Mouse (Mus musculus) embryo, embryonic 11.5 days (tissue): ENCODE results near the gene Pim3.
A peak's percentile ranks its signal among the peaks of the same experiment; 100 is the strongest.

Experiments
- DNase-seq: peaks from one replicate; pipeline ENCODE4 v3.0.0-alpha.2; 2012; ENCODE audit warnings: low read depth, low spot score

The Pim3 gene

GRCm38 (mm10) chr15:88881253-88882044 lies 19.5 kb downstream of the Pim3 start:
- no peak for DNase-seq

- no peak for DNase-seq
Observed at GRCm38 (mm10) chr15:88882851-88883250, 20.9 kb downstream of the Pim3 start.

- no peak for DNase-seq
Observed at GRCm38 (mm10) chr15:88883342-88883741, 21.4 kb downstream of the Pim3 start.

GRCm38 (mm10) chr15:88885376-88885775 lies 23.4 kb downstream of the Pim3 start:
- DNase-seq = no peak

GRCm38 (mm10) chr15:88889032-88889431 lies 27.0 kb downstream of the Pim3 start:
- no peak for DNase-seq

- DNase-seq = no peak
Observed at GRCm38 (mm10) chr15:88889994-88890393, 28.0 kb downstream of the Pim3 start.

GRCm38 (mm10) chr15:88890751-88891675 lies 29.0 kb downstream of the Pim3 start:
- DNase-seq = peak; percentile 67

GRCm38 (mm10) chr15:88891676-88892040 lies 29.7 kb downstream of the Pim3 start:
- DNase-seq = no peak

- no peak for DNase-seq
Observed at GRCm38 (mm10) chr15:88892252-88892651, 30.3 kb downstream of the Pim3 start.

- no peak for DNase-seq
Observed at GRCm38 (mm10) chr15:88892876-88893275, 30.9 kb downstream of the Pim3 start.

GRCm38 (mm10) chr15:88895119-88895518 lies 33.1 kb downstream of the Pim3 start:
- DNase-seq = no peak

GRCm38 (mm10) chr15:88895891-88896290 lies 33.9 kb downstream of the Pim3 start:
- DNase-seq = no peak

- no peak for DNase-seq
Observed at GRCm38 (mm10) chr15:88896341-88896980, 34.5 kb downstream of the Pim3 start.

GRCm38 (mm10) chr15:88902200-88902875 lies 40.4 kb downstream of the Pim3 start:
- DNase-seq = no peak

GRCm38 (mm10) chr15:88903086-88903485 lies 41.1 kb downstream of the Pim3 start:
- DNase-seq = no peak

- DNase-seq = no peak
Observed at GRCm38 (mm10) chr15:88904056-88904811, 42.2 kb downstream of the Pim3 start.

- DNase-seq = no peak
Observed at GRCm38 (mm10) chr15:88906347-88906746, 44.4 kb downstream of the Pim3 start.

GRCm38 (mm10) chr15:88915046-88915445 lies 53.1 kb downstream of the Pim3 start:
- DNase-seq = no peak
